Mouse (Mus musculus) urinary bladder, postnatal 0 days (tissue): Measurements from ENCODE around the gene Zfand3. TPM values are rescaled to one million over a fixed set of nuclear protein-coding genes. Genes with fewer than 3 reads are reported as not detected.

ENCODE experiments used
- polyA plus RNA-seq: library from polyadenylated mRNA; unstranded; fragments of >200 nt; fragmentation: Nextera tagmentation; extraction: Ambion mirVana; gene quantifications from 2 replicates; pipeline ENCODE4 v1.2.1, GENCODE M21; 2015

The Zfand3 gene
- polyA plus RNA-seq: 55.3 and 57.3 TPM in 2 replicates

DNA sequence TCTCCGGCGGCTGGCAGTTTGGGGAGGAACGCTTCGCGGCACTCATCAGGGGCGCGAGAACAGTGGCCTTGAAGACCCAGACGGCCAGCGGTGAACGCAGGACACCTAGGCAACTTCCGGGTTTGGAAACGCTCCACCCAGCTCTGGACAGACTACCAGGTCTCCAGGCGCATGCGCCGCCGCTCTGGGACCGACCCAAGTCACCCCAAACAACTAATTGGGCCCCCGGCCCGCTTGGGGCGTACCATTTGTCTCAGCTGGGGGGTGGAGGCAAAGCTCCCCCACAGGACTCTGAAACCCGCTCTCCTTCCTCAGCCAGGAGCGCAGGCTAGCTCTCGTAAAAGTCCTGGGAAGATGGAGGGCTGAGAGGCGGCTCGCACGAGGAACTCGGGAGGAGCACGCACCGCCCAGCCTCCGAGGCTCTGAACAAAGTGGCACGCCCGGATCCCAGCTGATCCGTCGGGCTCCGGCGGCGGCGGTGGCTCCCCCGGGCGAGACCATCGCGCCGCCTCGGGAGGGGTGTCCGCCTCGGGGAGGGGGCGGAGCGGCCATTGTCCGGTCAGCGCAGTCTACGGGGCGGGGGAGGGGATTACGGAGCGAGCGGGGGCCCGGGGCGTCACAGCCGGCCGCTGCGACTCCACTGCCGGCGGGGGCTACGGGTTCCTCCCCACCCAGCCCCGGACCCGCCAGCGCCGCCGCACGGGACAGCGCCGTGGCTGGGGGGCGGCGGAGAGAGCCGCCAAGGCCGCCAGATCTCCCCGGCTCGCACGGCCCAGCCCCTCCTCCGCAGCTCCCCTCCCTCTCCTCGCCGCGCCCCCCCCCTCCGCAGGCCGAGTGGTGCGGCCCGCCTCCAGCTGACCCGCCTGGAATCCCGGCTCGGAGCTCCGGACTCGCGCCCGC is at the start of gene Zfand3:
Gene Zfand3 (plus strand): TSS at position 531 of the 900 bp plus-strand sequence.

DNA sequence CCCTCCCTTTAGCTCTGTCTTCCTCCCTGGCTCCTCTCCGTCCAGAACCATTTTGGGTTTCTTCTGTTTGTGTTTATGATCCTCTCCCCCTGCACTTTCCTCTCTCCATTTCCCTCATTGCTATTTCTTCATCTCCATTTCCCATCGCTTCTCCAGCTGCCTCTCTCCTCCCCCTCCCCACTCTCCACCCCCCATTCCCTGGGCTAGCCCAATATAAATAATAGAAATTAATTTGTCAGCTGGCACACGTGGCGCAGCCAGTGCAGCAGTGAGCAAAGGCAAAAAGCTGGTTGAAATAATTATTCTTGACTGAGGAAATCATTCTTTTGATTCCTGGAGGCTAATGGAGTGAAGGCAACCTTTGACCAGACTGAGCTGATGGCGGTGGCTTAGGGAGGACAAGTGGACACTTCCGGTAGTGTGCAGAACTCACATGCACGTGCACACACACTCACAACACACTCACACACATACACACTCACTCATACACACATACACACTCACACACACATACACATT is 34.4 kb upstream of the Zfand3 start, which contains the start of gene Mdga1:
Gene Mdga1 (minus strand): TSS at position 51 of the 519 bp plus-strand sequence.

Other genes with a start within 250 kb of the Zfand3 start
- 5.0 and 5.6 TPM in 2 replicates for gene Mdga1, start 34.6 kb upstream of the Zfand3 start, polyA plus RNA-seq